Mouse (Mus musculus): Measurements from ENCODE around the gene Lysmd4.

Lysmd4 gene

DNA sequence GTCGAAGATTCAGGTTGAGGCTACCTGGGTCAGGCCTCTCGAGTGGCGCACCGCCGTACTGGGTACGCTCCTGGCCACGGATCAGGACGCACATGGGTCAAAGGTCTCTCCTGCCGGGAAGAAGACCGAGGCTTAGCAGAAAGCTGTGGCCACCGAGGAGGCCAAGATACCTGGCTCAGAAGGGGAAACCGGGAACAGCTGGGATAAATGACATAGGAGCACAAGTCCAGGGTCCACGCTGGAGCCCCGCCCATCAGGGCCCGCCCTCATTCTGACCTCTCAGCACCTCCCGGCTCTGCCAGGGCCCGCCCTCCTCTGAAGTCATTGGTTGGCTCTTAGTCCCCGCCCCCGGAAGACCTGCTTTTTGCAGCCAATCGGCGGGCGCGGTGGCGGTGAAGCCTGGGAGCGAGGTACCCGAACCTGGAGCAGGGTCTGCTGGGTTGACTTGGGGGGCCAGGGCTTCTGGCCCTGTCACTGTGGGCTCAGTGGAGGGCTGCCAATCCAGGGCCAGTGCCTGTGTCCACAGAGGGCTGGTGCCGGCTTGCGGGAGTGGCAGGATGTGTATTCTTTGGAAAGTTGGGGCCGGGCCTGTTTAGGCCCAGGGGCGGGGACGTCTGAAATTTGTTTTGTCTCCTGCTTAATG is at the start of gene Lysmd4:
Gene Lysmd4, plus strand, starts transcription at position 325 of the 643 bp plus-strand sequence.
- DNase-seq (ENCODE audit: low spot score): peak; percentile 96

DNA sequence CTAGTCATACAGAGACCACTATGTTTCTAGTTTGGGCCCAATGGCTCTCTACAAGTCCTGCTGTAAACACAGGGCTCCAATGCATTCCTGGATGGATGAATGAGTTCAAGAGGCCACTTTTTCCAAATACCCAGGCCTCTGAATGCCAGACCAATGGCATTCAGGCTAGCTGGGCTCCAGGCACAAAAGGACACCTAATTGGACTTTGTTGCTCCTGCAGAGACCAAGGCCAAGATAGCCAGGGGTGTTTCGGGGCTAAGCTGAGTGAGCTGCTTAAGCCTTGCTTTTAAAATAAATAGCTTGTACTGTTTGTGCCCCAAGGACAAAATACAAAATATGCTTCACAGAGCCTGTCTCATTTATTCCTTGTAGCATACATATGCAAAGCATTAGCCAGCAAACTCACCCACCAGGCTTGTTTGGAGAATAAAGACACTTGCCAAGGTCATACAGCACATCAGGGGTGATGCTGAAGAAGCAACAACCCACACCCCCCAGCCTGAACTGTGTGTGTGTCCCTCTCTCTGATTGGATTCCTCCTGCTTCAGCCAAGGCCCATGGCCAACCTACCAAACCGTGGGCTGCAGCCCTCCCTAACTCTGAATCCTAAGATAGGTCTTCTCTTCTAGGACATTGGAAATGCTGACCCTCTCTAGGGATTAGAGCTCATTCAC is 48.7 kb upstream of the Lysmd4 start:
- no peak for DNase-seq (ENCODE audit: low spot score)

DNA sequence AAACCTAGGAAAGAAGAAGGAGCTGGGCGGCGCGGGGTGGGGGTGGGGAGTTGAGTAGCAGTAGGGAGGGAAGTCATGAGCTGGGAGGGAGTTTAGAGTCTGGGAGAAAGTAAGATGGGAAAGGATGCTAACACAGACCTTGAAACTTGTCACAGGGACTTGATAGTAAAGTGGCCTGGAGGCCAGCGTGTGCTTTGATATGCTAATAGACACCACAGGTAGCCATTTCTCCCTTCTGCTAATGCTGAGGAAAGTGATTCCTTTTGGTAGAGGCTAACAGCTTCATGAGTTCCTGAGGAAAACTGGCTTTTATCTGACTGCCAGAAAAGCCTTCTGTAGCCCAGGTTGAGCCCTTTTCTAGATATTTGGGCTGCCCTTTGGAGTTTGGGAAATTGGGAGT is 38.6 kb upstream of the Lysmd4 start:
- DNase-seq (ENCODE audit: low spot score): no peak

DNA sequence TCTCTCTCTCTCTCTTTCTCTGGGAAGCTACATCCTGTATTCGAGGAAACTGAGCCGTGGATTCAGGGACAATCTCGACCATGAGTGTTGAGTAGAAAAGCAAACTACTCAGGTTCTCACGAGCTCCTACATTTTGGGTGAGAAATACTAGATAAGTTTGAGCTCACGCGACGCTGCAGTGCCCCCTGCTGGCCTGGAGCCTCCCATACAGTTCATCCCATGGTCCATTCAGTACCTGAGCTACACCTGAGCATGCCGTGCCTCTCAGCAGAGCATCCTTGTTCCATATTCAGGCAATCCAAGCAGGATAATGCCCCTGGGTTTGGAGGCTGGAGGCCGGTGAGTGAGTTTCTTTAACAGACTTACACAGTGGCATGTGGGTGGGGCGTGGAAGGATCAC is 22.9 kb upstream of the Lysmd4 start:
- peak; percentile 73 for DNase-seq (ENCODE audit: low spot score)

DNA sequence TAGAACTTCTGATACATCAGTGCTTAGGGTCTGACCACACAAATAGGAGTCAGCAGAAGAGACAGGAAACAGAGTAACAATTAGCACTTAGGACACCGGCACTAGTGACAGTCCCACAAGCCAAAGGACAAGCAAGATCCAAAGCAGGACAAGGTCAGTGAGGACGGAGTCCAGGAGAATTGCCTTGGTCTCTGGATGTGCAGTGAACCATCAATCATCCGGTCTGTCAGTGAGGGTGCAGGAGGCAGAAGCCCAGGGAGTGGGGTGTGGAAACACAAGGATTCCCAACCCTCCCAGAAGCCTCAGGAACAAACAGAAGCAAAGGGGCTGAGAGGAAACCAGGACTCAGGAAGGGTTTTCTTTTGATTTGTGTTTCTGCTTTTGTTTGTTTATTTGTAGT is 18.7 kb upstream of the Lysmd4 start:
- no peak for DNase-seq (ENCODE audit: low spot score)

DNA sequence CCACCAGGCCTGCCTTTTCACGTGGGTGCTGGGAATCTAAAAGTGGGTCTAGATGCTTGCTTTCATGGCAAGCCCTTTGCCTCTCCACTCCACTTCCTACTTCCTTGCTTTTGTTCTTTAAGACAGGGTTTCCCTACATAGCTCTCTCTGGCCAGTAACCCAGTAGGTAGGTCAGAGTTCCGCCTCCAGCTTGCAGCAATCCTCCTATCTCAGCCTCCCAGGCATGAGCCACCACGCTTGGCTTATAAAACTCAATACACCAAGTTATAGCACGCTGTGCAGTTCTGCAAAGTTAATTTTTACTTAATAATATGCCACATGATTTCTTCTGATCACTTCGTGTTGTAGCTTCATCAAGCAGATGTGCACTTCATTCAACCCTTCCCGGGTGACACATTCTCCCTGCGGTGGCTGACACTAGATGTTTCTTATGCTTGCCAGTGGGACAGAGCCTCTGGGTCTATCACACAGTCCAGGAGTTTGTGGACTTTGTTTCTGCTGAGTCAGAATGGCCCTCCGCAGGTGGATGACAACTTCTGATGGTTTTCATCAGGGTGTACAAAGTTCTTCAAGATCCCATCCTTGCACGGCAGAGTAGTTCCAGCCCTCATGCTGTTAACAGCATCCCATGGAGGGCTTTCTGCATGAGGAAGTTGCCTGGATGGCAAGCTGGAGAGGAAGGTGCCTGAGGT is 16.5 kb upstream of the Lysmd4 start:
- DNase-seq (ENCODE audit: low spot score): no peak

DNA sequence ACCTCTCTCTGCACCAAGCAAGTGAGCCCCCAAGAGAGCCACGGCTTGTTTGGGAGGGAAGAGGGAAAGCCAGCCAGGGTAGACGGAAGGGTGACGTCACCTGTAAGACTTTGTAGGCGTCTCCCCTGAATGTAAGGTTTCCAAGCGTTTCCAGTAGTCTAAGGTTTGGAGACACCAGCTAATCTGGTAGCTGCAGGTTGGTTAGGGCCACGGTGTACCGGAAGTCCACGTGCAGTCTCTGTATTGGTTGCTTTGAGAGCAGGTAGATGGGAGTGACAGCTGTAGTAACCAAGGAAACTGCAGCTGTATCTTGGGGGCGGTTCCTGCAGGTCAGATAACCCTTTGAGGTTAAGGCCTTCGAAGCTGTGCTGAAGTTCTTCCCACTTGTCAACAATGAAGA is 15.8 kb upstream of the Lysmd4 start:
- DNase-seq (ENCODE audit: low spot score): no peak

DNA sequence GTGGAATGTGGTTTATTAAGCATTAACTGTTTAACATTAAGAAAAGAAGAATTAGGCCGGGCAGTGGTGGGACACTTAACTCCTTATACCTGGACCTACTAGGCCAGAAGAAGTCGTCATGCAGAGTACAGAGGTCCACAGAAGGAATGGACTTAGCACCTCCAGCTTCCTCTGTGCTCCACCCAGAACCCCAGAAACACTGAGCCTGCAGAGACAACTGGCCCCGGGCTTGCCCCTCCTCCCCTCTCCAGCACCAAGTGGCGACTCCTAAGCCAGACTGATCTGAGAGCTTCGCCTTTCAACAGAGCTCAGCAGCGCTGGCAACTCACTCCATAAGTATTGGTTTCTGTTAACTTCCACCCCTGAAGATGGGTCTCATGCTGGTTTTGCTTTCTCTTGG is 14.6 kb upstream of the Lysmd4 start:
- DNase-seq (ENCODE audit: low spot score): no peak

DNA sequence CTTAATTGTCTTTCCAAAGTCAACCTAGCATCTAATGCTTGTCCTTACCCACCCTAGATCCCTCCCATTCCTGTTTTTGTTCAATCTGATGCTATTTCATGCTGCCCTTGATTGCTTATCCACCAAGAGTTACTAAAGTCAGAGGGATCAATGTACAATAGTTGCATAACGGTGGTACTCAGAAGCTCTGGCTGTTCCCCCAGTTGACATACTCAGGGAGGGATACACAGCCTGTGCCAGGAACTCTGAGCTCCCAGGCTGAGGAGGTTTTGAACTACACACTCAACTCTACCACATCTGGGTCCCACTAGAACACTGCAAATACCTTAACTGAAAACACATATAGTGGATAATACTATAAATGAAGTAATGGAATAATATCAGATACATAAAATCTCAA is 14.0 kb upstream of the Lysmd4 start:
- no peak for DNase-seq (ENCODE audit: low spot score)

DNA sequence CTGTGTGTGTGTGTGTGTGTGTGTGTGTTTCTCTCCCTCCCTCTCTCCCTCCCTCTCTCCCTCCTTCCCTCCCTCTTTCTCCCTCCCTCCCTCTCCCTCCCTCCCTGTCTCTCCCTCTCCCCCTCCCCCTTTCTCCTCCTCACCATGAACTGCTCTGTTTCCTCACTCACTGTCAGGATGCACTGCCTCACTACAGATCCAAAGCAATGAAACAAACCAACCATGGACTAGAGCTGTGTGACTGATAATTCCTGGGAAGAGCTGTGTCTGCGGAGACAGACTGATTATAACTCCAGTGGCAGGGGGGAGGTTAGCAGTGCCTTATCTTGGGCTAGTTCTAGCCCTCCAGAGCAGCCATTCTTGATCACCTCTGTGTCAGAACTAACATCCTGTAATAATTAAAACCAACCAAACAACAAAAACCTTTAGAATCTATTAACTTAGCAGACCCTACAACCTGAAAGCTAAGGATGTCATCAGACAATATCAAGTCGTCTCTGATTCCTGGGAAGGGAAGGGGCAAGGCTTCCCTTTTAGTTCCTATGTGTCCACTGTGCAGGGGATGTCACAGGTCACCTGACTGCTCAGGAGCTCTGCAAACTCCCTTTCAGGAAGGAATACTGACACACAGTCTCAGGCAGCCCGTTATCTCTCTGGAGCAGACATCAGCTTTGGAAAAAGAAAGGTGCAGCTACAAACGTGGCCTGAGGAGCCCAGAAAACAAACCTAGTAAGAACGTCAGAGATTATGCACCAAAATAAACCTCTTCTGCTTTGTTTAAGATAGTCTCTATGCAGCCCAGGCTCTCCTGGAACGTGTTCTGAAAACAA is 12.1 kb upstream of the Lysmd4 start:
- no peak for DNase-seq (ENCODE audit: low spot score)

DNA sequence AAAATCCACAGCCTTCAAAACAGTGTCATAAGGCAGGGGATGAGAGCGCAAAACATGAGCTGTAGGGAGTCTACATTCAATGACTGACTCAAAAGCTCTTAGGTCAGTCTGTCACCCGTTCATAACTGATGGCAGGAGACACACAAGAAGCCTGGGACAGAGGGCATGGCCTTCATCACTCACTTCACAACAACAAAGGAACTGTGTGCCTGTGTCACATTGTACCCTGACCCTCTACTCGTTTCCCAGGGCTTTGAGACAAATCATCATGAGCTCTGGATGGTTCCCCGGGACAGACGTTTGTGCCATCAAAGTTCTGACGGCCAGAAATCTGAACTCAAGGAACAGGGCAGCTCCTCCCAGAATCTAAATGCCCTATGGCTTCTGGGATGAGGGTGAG is 11.0 kb upstream of the Lysmd4 start:
- DNase-seq (ENCODE audit: low spot score): no peak

DNA sequence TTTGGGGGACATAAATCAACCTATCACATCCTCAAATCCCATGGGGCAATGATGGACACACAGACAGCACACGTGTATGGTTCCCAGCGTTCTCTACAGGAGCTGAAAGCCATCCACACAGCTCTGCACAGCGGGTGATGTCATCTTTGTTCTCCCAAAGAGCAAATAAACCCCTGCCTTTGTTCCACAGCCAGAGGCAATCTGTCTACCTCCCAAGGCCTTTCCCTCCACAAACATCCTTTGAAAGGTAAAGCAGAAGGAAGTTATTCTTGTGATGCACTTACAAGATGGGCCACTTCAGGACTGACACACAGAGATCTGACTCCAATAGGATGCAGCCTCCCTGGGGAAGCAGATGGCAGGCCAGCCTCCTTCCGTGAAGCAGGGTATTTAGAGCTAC is 10.4 kb upstream of the Lysmd4 start:
- DNase-seq (ENCODE audit: low spot score): no peak

DNA sequence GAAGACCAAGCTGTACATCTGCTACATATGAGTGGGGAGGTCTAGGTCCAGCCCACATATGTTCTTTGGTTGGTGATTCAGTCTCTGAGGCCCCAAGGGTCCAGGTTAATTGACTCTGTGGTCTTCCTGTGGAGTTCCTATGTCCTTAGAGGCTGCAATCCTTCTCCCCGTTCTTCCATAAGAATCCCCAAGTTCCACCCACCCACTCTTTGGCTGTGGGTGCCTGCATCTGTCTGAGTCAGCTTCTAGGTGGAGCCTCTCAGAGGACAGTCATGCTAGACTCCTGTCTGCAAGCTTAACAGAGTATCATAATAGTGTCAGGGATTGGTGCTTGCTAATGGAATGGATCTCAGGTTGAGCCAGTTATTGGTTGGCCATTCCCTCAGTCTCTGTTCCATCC is 8.8 kb upstream of the Lysmd4 start:
- no peak for DNase-seq (ENCODE audit: low spot score)

DNA sequence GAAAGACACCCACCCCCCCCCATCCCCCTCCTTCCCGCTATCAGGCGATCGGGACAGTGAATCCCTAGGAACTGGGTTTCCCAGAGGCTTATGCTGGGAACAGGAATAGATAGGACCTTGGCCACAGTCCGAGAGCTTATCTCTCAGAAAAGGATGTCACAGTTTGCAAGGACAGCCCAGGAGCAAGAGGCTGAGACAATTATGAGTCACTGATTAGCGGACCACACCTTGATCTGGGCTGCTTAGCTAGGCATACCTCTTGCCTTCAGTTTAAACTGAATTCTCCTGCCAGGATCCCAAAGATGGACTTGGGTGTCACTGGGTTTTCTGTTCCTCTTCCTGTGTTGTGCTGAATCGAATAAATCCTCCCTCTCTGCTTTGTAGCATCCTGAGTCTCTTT is 6.0 kb upstream of the Lysmd4 start:
- DNase-seq (ENCODE audit: low spot score): no peak

DNA sequence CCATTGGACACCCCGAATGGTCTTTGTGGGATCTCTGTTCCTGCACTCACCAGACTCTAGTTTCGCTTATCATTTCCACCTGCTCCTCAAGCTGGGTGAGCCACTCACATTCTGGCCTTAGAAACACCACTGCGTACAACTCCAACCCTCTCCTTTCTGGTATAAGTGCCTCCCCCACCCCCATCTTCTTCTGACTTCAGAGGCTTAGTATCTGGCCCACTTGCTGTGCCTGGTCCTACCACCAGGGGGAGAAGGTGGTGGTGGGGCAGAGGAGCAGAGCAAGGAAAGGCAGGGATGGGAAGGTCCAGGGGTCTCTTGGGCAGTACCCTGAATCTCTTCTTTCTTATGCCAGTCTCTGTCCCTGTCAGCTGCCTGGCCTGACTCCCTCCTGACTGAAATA is 5.3 kb upstream of the Lysmd4 start:
- DNase-seq (ENCODE audit: low spot score): no peak

DNA sequence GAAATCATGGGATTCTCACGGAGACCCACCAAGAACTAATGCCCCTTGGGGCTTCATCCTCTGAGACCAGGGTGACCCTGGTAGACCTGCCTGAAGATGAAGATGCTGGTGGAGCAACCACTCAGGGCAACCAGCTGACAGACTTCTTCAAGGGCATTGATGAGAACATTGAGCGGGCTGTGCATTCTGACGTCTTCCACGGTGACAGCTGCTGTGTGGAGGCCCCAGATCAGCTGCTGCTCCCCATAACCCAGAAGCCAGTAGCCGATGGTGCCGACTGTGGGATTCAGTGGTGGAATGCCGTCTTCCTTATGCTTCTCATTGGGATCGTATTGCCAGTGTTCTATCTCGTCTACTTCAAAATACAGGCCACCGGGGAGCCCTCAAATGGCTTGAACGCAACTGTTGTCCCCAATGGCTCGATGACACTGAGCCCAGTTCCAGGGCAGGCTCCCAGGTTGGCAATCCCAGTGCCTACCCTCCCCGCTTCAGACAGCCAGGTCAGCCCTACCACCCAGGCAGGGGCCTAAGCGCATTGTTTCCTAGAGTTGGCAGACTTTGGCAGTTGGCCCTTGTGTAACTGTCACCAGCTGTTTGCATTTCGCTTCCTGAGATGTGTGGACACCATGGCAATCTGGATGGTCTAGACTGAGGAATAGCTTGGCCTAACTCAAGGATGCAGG is 3.7 kb downstream of the Lysmd4 start:
- no peak for DNase-seq (ENCODE audit: low spot score)

DNA sequence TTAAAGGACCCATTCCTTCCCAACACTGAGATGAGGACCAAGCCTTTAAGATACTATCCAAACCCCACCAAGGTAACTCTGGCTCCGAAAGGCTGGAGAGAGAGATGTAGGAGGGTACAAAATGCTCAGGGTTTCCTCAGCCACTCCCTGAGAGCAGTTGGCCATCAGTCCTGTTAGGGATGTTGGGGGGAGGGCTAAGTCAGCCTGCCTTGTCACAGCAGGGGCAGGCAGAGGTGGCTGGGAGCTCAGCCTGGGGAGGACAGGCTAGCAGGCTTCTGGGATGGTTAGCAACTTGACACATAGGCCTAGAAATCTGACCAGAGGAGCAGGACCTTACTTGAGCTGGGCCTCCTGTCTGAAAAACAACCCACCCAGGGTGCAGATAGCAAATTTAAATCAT is 5.2 kb downstream of the Lysmd4 start:
- no peak for DNase-seq (ENCODE audit: low spot score)

DNA sequence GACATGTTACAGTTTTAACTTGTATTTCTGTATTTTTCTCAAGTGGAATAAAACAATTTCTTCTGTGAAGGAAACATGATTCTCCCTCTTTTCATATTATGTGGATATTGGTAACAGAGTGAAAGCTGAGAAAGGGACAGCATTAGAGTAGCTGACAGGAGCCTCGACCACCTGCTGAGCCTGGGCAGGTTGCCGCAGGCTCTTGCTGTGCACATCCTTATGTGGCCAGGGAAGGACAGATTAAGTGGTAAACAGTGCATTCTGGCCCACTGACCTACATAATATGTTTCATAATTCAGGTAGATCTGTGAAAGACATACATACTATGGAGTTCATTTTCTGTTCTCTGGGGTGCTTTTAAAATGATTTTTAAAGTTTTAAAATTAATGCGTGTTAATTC is 6.0 kb downstream of the Lysmd4 start:
- no peak for DNase-seq (ENCODE audit: low spot score)

DNA sequence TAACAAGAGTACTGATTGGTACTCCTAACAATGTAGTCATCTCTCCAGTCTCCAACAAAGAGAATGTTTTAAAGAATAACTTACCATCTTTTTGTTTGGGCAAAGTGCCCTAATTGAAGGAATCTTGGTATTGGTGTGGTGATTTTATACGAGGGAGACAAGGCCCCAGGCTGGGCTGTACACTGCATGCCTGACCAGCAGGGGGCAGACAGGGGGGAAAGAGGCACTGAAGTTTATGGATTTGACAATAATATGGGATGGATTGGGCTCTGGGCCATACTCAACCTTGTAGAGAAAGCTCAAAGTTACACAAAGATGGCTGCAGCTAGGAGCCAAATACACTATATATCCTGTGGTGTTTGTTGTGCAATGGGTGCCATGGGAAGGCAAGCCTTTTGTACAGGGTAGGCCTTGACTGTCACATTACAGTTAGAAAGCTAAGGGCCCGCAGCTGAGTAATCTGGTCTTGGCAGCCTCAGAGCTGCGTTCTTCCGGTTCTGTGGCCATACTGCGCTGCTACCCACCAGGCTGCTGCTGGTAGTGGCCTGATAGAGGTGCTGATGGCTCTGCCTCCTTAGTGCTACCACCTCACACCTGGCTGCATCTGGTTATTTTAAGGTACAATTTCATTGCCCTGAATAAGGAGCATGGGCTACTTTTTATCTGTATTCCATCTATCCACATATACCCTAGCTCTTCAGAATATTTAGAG is 6.7 kb downstream of the Lysmd4 start:
- DNase-seq (ENCODE audit: low spot score): no peak

DNA sequence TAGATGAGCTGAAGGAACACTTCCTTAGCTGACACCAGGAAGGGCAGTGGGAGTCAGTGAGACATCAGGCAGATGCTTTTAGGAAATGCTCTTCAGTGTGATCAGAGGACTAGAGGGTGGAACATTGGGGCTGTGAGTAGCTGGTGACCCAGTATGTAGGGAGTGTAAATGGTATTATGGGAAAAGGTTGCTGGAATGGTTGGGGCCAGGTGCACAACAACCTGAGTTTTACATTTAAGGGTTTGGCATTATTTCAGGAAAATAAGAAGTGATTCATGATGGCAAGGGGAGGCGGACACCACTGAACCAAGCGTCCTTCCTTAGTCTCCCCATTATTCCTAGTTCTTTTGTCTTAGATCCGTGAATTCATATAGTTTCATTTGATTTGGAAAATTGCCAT is 7.4 kb downstream of the Lysmd4 start:
- no peak for DNase-seq (ENCODE audit: low spot score)

DNA sequence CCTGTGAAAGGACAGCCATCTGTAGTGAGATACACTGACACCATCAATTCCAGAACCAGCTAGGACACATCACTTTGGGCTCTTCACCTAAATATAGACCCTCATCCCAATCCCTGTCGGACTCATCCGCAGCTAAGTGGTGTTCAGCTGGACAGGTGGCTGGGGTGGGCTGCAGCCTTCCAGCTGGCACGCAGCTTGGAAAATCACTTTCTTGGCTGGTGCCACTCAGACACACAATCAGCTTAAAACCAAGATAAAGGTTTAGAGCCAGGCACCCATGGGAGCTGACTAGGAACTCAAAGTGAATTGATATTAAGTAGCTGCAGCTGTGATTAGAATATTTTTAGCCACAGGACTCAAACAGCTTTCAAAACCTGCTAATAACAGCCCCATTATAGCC is 7.9 kb downstream of the Lysmd4 start:
- no peak for DNase-seq (ENCODE audit: low spot score)

Measured in layer of hippocampus, adult 11-12 months (tissue).